Mouse (Mus musculus) gastrocnemius, postnatal 36 days (tissue): ENCODE data around the gene Adamts14. TPM values are rescaled to one million over a fixed set of nuclear protein-coding genes. Genes with fewer than 3 reads are reported as not detected.
A peak's percentile ranks its signal among the peaks of the same experiment; 100 is the strongest.

Source experiments
- DNase-seq, 2 experiments: peaks; one replicate each; pipeline ENCODE4 v3.0.0; 2022
- intact Hi-C: fragments of 180-260 bp; cut with DNase I; formaldehyde crosslinking; loops from one replicate; pipeline ENCODE4 v1.15.1; 2025
- total RNA-seq, 2 experiments: library from RNA; stranded (reverse); gene quantifications; 2 replicates each; pipeline ENCODE4 v1.2.3; 2021

Adamts14 gene
- total RNA-seq, 2 experiments from 2014 or later: 1.1 TPM

GRCm38 (mm10) chr10:61195216-61195615, 78.0 kb downstream of the Adamts14 start:
- DNase-seq: peak in 1 of 2 experiments; percentile 12
- intact Hi-C loops: loop anchor here (5.0 kb wide), 1 partner anchor 207 kb away; no protein-coding TSS in a partner anchor

- intact Hi-C loops: loop anchor here (5.0 kb wide), 1 partner anchor 208 kb away; no protein-coding TSS in a partner anchor
- peak in 1 of 2 experiments; percentile 49 for DNase-seq
These were observed 78.6 kb downstream of the Adamts14 start for GRCm38 (mm10) chr10:61194611-61195010.

- intact Hi-C loops: no loop called here
- no peak for DNase-seq
These were observed 85.2 kb downstream of the Adamts14 start for GRCm38 (mm10) chr10:61188010-61188409.

GRCm38 (mm10) chr10:61187001-61187400, 86.2 kb downstream of the Adamts14 start:
- intact Hi-C loops: no loop called here

GRCm38 (mm10) chr10:61179927-61180326, 93.3 kb downstream of the Adamts14 start:
- DNase-seq: no peak
- intact Hi-C loops: no loop called here

More at GRCm38 (mm10) chr10:61187001-61187400, 86.2 kb downstream of the Adamts14 start:
- no peak for DNase-seq

GRCm38 (mm10) chr10:61178687-61179086, 94.6 kb downstream of the Adamts14 start:
- no peak for DNase-seq
- intact Hi-C loops: no loop called here

GRCm38 (mm10) chr10:61177751-61178150, 95.5 kb downstream of the Adamts14 start:
- no peak for DNase-seq
- intact Hi-C loops: no loop called here

- DNase-seq: no peak
- intact Hi-C loops: no loop called here
These were observed 96.9 kb downstream of the Adamts14 start for GRCm38 (mm10) chr10:61176221-61176790.

GRCm38 (mm10) chr10:61175442-61176204, 97.6 kb downstream of the Adamts14 start:
- DNase-seq: no peak
- intact Hi-C loops: no loop called here

GRCm38 (mm10) chr10:61174711-61175441, 98.4 kb downstream of the Adamts14 start:
- intact Hi-C loops: no loop called here
- DNase-seq: no peak

- DNase-seq: no peak
- intact Hi-C loops: no loop called here
These were observed 100.7 kb downstream of the Adamts14 start for GRCm38 (mm10) chr10:61172496-61172895.

GRCm38 (mm10) chr10:61171654-61172053, 101.6 kb downstream of the Adamts14 start, which contains the start of gene Tbata:
Gene Tbata, plus strand, starts transcription at chr10:61171954.
- intact Hi-C loops: no loop called here
- no peak for DNase-seq

GRCm38 (mm10) chr10:61168393-61168792, 104.8 kb downstream of the Adamts14 start:
- DNase-seq: no peak
- intact Hi-C loops: no loop called here

GRCm38 (mm10) chr10:61167333-61168096, 105.7 kb downstream of the Adamts14 start:
- no peak for DNase-seq
- intact Hi-C loops: no loop called here

GRCm38 (mm10) chr10:61162366-61162765, 110.9 kb downstream of the Adamts14 start:
- intact Hi-C loops: no loop called here

GRCm38 (mm10) chr10:61160671-61161070, 112.6 kb downstream of the Adamts14 start:
- intact Hi-C loops: no loop called here
- DNase-seq: peak in 1 of 2 experiments; percentile 20

More at GRCm38 (mm10) chr10:61162366-61162765, 110.9 kb downstream of the Adamts14 start:
- DNase-seq: no peak

GRCm38 (mm10) chr10:61160089-61160488, 113.1 kb downstream of the Adamts14 start:
- intact Hi-C loops: no loop called here
- no peak for DNase-seq

- intact Hi-C loops: no loop called here
- no peak for DNase-seq
These were observed 114.6 kb downstream of the Adamts14 start for GRCm38 (mm10) chr10:61158594-61158993.

- intact Hi-C loops: no loop called here
- DNase-seq: no peak
These were observed 116.8 kb downstream of the Adamts14 start for GRCm38 (mm10) chr10:61156453-61156852.

GRCm38 (mm10) chr10:61155611-61156010, 117.6 kb downstream of the Adamts14 start:
- intact Hi-C loops: no loop called here
- no peak for DNase-seq
